Mouse (Mus musculus) left cerebral cortex, adult 8-10 months (tissue): ENCODE results near the gene Il1rl2. TPM values are rescaled to one million over a fixed set of nuclear protein-coding genes. Genes with fewer than 3 reads are reported as not detected.
"Not testable (repeated sequence)": the region's sequence is repeated elsewhere in the genome, so short reads cannot be mapped to it uniquely, and the experiment has no call there.

Experiments used
- DNase-seq, 2 experiments: peaks; one replicate each; pipeline ENCODE4 v3.0.0; 2022; ENCODE audit warnings: low spot score in 2 of 2
- total RNA-seq, 4 experiments: library from RNA; stranded (reverse); gene quantifications; 2 replicates each; pipeline ENCODE4 v1.2.4; 2022

Il1rl2 gene
- total RNA-seq: 1 to 10 TPM in 2 of 4 experiments, under 1 TPM in 2; 0.33 to 1.8 (median 1.2) TPM

GRCm38 (mm10) chr1:40324457-40324856, at the start of gene Il1rl2:
Gene Il1rl2 (plus strand): TSS chr1:40324610.
- peak in 1 of 2 experiments; percentile 13 for DNase-seq

GRCm38 (mm10) chr1:40275285-40276013, 49.0 kb upstream of the Il1rl2 start:
- DNase-seq: no peak

GRCm38 (mm10) chr1:40277944-40278343, 46.5 kb upstream of the Il1rl2 start:
- no peak for DNase-seq

GRCm38 (mm10) chr1:40278720-40279119, 45.7 kb upstream of the Il1rl2 start:
- DNase-seq: no peak

GRCm38 (mm10) chr1:40279182-40279743, 45.1 kb upstream of the Il1rl2 start:
- no peak for DNase-seq

- no peak for DNase-seq
Measured at GRCm38 (mm10) chr1:40281950-40282349, 42.5 kb upstream of the Il1rl2 start.

- DNase-seq: no peak
Measured at GRCm38 (mm10) chr1:40282394-40282793, 42.0 kb upstream of the Il1rl2 start.

GRCm38 (mm10) chr1:40283995-40284394, 40.4 kb upstream of the Il1rl2 start:
- DNase-seq: no peak

GRCm38 (mm10) chr1:40290489-40291255, 33.7 kb upstream of the Il1rl2 start:
- no peak for DNase-seq

- DNase-seq: no peak
Measured at GRCm38 (mm10) chr1:40292231-40292630, 32.2 kb upstream of the Il1rl2 start.

- DNase-seq: no peak
Measured at GRCm38 (mm10) chr1:40293891-40294290, 30.5 kb upstream of the Il1rl2 start.

GRCm38 (mm10) chr1:40294824-40295223, 29.6 kb upstream of the Il1rl2 start:
- DNase-seq: no peak

GRCm38 (mm10) chr1:40298053-40298452, 26.4 kb upstream of the Il1rl2 start:
- no peak for DNase-seq

GRCm38 (mm10) chr1:40303179-40303866, 21.1 kb upstream of the Il1rl2 start:
- no peak for DNase-seq

- not testable (repeated sequence) for DNase-seq
Measured at GRCm38 (mm10) chr1:40304321-40304720, 20.1 kb upstream of the Il1rl2 start.

GRCm38 (mm10) chr1:40306111-40306510, 18.3 kb upstream of the Il1rl2 start:
- no peak for DNase-seq

- no peak for DNase-seq
Measured at GRCm38 (mm10) chr1:40311123-40311522, 13.3 kb upstream of the Il1rl2 start.

- no peak for DNase-seq
Measured at GRCm38 (mm10) chr1:40311625-40312024, 12.8 kb upstream of the Il1rl2 start.

GRCm38 (mm10) chr1:40314016-40314415, 10.4 kb upstream of the Il1rl2 start:
- DNase-seq: no peak

- no peak for DNase-seq
Measured at GRCm38 (mm10) chr1:40317657-40318056, 6.8 kb upstream of the Il1rl2 start.

- no peak for DNase-seq
Measured at GRCm38 (mm10) chr1:40321824-40322223, 2.6 kb upstream of the Il1rl2 start.

GRCm38 (mm10) chr1:40322543-40322942, 1.9 kb upstream of the Il1rl2 start:
- DNase-seq: no peak
